Mouse (Mus musculus): ENCODE measurements around the gene Tmppe. TPM values are rescaled to one million over a fixed set of nuclear protein-coding genes. Genes with fewer than 3 reads are reported as not detected.

The Tmppe gene
- total and polyA plus RNA-seq, 2 experiments from 2014 or later = 6.4 to 7.4 TPM

DNA sequence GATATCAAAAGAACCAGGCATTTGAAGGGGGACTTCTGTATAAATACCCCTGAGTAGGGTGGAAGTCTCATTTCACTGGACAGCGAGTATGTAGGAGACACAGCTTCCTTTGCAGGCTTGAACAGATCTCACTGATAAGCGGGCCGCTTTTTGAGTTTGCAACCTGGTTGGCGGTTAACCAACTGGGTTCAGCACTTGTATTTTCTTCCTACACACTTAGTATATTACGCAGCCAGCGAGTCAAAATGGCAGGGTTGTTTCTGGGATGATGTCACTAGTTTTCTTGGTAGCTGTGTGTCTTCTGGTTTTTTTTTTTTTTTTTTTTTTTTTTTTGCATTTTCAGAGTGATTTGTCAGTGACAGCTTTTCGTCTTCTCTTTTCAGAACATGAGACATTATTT is 20.9 kb downstream of the Tmppe start:
- DNase-seq (ENCODE audit: low spot score) = no peak
- ATAC-seq (ENCODE audit: low FRiP score) = no peak
- Histone ChIP-seq H3K9ac (replicated peaks; ENCODE audit: low read length, poor library complexity, severe bottlenecking) (no peak overlapping the region), H3K4me2 (ENCODE audit: low read depth, low read length, poor library complexity, severe bottlenecking) (no peak overlapping the region), H3K4me3 (ENCODE audit: low read depth, low read length) (no peak overlapping the region), H3K27me3 (ENCODE audit: insufficient read depth, low read length) (no peaks in the 10 kb centered on the region), H3K9me3 (ENCODE audit: low read length) (no peaks in the 10 kb centered on the region), H3K36me3 (ENCODE audit: insufficient read depth, low read length) (peaks cover 16% of the 10 kb centered on the region), H3K4me1 (ENCODE audit: insufficient read depth, low read length) (no peaks in the 10 kb centered on the region), H3K27ac (ENCODE audit: low read depth, low read length) (no peak overlapping the region)
- WGBS = 95% methylated on average over 7 of the region's 7 CpGs
- no peak for TF ChIP-seq CTCF (IDR thresholded peaks at IDR 0.05)

DNA sequence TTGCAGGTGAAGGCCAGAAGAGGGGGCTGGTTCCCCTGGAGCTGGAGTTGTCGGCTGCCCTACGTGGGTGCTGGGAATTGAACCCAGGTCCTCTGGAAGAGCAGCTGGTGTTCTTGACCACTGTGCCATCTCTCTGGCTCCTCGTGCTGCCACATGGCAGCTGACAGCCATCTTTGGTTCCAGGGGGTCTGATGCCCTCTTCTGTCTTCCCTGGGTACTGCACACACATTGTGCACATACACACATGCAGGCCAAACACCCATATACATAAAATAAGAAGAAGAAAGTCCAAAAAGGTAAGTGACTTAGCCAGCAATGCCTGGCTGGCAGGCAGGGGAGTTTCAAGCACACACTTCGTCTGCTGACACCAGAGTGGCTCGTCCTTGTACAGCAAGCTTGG is 24.7 kb downstream of the Tmppe start:
- Histone ChIP-seq H3K4me3 (ENCODE audit: low read depth, low read length) (no peak overlapping the region), H3K4me1 (ENCODE audit: insufficient read depth, low read length) (no peaks in the 10 kb centered on the region), H3K4me2 (ENCODE audit: low read depth, low read length, poor library complexity, severe bottlenecking) (no peak overlapping the region), H3K9ac (replicated peaks; ENCODE audit: low read length, poor library complexity, severe bottlenecking) (no peak overlapping the region), H3K9me3 (ENCODE audit: low read length) (no peaks in the 10 kb centered on the region), H3K36me3 (ENCODE audit: insufficient read depth, low read length) (peaks cover 16% of the 10 kb centered on the region), H3K27ac (ENCODE audit: low read depth, low read length) (no peak overlapping the region), H3K27me3 (ENCODE audit: insufficient read depth, low read length) (no peaks in the 10 kb centered on the region)
- no peak for ATAC-seq (ENCODE audit: low FRiP score)
- no peak; the same call in 1 of the 2 replicates for TF ChIP-seq CTCF (IDR thresholded peaks at IDR 0.05)
- DNase-seq (ENCODE audit: low spot score) = no peak
- WGBS = 91% methylated on average over 5 of the region's 5 CpGs

DNA sequence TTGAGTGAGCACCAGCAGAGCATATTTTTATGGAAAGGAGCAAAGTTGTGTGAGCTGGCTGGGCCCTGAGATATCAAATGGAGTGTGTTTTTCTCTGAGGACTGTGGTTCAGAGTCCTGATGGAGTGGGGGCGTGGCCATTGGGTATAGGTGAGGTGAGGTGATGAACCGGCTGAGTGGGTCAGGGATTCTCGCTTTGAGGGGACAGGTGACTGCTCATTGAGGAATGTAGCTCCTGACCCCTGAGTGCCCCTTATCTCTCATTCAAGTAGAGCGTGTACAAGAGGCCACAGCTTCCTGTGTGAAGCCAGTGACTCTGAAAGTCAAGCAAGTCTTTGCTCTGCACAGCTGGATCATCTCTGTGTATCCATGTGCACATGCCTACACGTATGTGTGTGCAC is 25.3 kb downstream of the Tmppe start:
- H3K9ac ChIP-seq (replicated peaks; ENCODE audit: low read length, poor library complexity, severe bottlenecking) = no peak overlapping the region
- 95% methylated on average over 5 of the region's 5 CpGs for WGBS
- no peak for DNase-seq (ENCODE audit: low spot score)
- no peak for TF ChIP-seq CTCF (IDR thresholded peaks at IDR 0.05)
- no peak overlapping the region for H3K4me2 ChIP-seq (ENCODE audit: low read depth, low read length, poor library complexity, severe bottlenecking)
- no peaks in the 10 kb centered on the region for H3K9me3 ChIP-seq (ENCODE audit: low read length)
- no peak overlapping the region for H3K4me3 ChIP-seq (ENCODE audit: low read depth, low read length)
- no peak overlapping the region for H3K27ac ChIP-seq (ENCODE audit: low read depth, low read length)
- no peaks in the 10 kb centered on the region for H3K27me3 ChIP-seq (ENCODE audit: insufficient read depth, low read length)
- ATAC-seq (ENCODE audit: low FRiP score) = no peak
- H3K36me3 ChIP-seq (ENCODE audit: insufficient read depth, low read length) = peaks cover 16% of the 10 kb centered on the region
- H3K4me1 ChIP-seq (ENCODE audit: insufficient read depth, low read length) = no peaks in the 10 kb centered on the region

GRCm38 (mm10) chr9:114427425-114427824 is 26.5 kb downstream of the Tmppe start:
- DNase-seq (ENCODE audit: low spot score) (no peak), ATAC-seq (ENCODE audit: low FRiP score) (no peak)
- H3K27me3 ChIP-seq (ENCODE audit: insufficient read depth, low read length) = no peaks in the 10 kb centered on the region
- no peak overlapping the region for H3K4me2 ChIP-seq (ENCODE audit: low read depth, low read length, poor library complexity, severe bottlenecking)
- WGBS = 92% methylated on average over 8 of the region's 8 CpGs
- no peaks in the 10 kb centered on the region for H3K4me1 ChIP-seq (ENCODE audit: insufficient read depth, low read length)
- H3K9me3 ChIP-seq (ENCODE audit: low read length) = no peaks in the 10 kb centered on the region
- no peak overlapping the region for H3K4me3 ChIP-seq (ENCODE audit: low read depth, low read length)
- no peak for TF ChIP-seq CTCF (IDR thresholded peaks at IDR 0.05)
- no peak overlapping the region for H3K9ac ChIP-seq (replicated peaks; ENCODE audit: low read length, poor library complexity, severe bottlenecking)
- no peak overlapping the region for H3K27ac ChIP-seq (ENCODE audit: low read depth, low read length)
- H3K36me3 ChIP-seq (ENCODE audit: insufficient read depth, low read length) = peaks cover 16% of the 10 kb centered on the region

DNA sequence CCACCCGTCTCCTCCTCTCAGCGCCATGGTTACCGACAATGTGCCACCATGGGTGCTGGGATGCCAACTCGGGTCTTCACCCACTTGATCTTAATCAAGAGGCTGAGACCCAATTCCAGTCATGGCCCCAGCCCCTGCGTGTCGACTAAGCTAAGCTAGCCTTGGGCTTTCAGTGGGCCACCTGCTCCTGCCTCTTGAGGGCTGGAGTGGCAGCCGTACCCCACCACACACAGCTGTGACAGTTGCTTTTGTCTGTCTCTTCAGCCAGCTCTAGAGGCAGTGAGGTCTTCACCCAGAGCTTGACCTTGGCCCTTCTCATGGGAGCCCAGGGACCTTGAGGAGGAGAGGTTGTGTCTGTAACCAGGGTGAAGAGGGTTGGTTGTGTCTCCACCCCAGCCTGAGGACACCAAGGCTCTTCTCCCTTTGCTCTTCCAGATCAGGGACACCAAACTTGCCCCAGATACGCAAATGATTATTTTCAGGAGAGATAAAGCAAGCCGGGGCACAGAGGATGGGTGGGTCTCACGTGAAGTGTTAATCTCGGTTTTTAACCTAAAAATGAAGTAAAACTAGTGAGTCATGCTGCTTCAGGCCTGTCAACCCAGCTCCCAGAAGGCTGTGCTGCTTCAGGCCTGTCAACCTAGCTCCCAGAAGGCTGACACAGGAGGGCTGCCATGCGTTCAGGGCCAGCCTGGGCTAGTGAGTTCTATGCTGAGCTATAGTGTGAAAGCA is 27.4 kb downstream of the Tmppe start:
- H3K4me2 ChIP-seq (ENCODE audit: low read depth, low read length, poor library complexity, severe bottlenecking) = no peak overlapping the region
- WGBS = 86% methylated on average over 12 of the region's 12 CpGs
- ATAC-seq (ENCODE audit: low FRiP score) (no peak), DNase-seq (ENCODE audit: low spot score) (no peak)
- no peak overlapping the region for H3K4me3 ChIP-seq (ENCODE audit: low read depth, low read length)
- H3K27me3 ChIP-seq (ENCODE audit: insufficient read depth, low read length) = no peaks in the 10 kb centered on the region
- no peaks in the 10 kb centered on the region for H3K4me1 ChIP-seq (ENCODE audit: insufficient read depth, low read length)
- H3K9me3 ChIP-seq (ENCODE audit: low read length) = no peaks in the 10 kb centered on the region
- no peak overlapping the region for H3K9ac ChIP-seq (replicated peaks; ENCODE audit: low read length, poor library complexity, severe bottlenecking)
- H3K27ac ChIP-seq (ENCODE audit: low read depth, low read length) = no peak overlapping the region
- no peak for TF ChIP-seq CTCF (IDR thresholded peaks at IDR 0.05)
- peaks cover 12% of the 10 kb centered on the region for H3K36me3 ChIP-seq (ENCODE audit: insufficient read depth, low read length)

- no peaks in the 10 kb centered on the region for H3K9me3 ChIP-seq (ENCODE audit: low read length)
- DNase-seq (ENCODE audit: low spot score) (no peak), ATAC-seq (ENCODE audit: low FRiP score) (no peak)
- no peak overlapping the region for H3K27ac ChIP-seq (ENCODE audit: low read depth, low read length)
- peaks cover 12% of the 10 kb centered on the region; the same call in 1 of the 2 replicates for H3K36me3 ChIP-seq (ENCODE audit: insufficient read depth, low read length)
- no peaks in the 10 kb centered on the region for H3K27me3 ChIP-seq (ENCODE audit: insufficient read depth, low read length)
- H3K9ac ChIP-seq (replicated peaks; ENCODE audit: low read length, poor library complexity, severe bottlenecking) = no peak overlapping the region
- TF ChIP-seq CTCF (IDR thresholded peaks at IDR 0.05) = no peak
- no peak overlapping the region for H3K4me2 ChIP-seq (ENCODE audit: low read depth, low read length, poor library complexity, severe bottlenecking)
- no peaks in the 10 kb centered on the region for H3K4me1 ChIP-seq (ENCODE audit: insufficient read depth, low read length)
- H3K4me3 ChIP-seq (ENCODE audit: low read depth, low read length) = no peak overlapping the region
- WGBS = 80% methylated on average over 2 of the region's 2 CpGs
These were observed 34.8 kb downstream of the Tmppe start for GRCm38 (mm10) chr9:114435668-114436067.
